Mouse (Mus musculus): ENCODE data around the gene Rab12.

The Rab12 gene

DNA sequence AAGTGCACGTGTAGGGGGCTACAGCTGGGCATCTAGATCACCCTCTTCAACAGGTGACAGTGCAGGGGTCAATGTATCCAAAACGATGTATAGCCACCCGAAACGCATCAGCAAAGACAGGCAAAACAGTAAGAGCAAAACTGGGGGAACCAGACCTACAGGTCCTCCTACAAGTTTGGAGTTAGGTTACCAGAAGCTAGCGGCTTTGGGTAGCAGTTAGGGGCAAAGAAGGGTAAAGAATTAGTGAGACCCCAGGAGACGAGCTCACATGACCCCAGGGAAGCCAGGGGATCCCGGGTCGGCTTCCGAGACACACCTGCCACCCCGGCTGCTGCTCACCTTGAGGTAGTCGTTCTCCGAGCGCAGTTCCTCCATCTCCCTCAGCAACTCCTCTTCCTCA is 71.6 kb downstream of the Rab12 start:
- peak in 1 of 2 experiments; percentile 35 for DNase-seq

DNA sequence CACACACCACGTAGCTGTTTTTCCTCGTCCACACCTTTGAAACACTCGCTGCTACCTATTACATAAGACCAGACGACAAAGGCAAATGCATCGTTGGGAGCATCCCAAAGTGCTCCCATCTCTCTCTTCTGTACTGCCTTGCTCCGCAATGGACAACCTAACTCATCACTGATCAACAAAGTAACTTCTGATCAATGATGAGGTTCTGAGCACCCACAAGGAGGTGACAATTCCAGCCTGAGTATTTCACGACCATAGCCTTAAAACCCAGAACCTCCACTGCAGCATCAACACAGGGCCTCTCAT is 72.6 kb downstream of the Rab12 start:
- peak; percentile 28 to 49 for DNase-seq

DNA sequence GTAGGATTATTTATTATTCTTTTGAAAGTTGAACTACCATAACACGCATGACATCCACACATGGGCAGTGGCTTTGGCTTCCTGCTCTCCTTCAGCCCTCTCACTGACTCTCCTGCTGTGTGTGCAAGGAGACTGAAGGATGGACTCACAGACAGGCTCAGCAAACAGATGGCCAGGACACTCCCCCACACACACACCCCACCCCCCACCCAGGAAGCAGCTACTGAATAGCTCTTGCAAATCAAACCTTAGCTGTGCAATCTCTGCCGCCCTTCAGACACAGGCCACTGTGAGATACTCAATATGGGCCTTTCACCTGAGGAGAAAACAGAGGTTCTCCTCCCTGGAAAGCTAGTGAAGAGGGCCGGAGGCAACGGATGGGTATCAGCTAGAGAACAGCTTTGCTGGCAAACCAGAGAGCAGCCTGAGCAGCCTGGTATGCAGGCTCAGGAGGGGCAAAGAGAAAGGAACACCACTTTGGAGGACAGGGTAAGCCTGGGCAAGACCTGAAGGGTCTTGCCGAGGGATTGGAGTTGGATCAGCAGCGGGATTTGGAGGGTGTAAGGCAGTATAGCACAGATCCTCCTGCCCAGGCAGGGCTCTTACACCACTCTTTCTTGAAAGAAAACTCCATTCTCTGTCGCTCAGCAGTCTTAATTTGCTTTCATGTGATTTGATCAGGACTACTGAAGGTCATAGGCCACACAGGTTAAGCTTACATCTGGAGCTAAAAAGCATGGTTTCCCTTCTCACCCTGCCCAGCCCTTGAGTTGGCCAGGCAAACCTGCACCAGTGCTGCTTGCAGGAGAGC is 73.1 kb downstream of the Rab12 start:
- DNase-seq = peak; percentile 39 to 57
